ENCODE assay signal across 8 mouse cellular contexts in genomic region chr8:4868761-4869160, GRCm38 (mm10).
A peak's percentile ranks its signal among the peaks of the same experiment; 100 is the strongest.
DNase-seq lines count a peak whose midpoint lies in the region; ATAC-seq and TF ChIP-seq lines count a peak whose summit lies in the region.
"Not testable (repeated sequence)": the region's sequence is repeated elsewhere in the genome, so short reads cannot be mapped to it uniquely, and the experiment has no call there.

No protein-coding gene starts in this region.

- TF ChIP-seq CTCF in CH12.LX (conservative IDR thresholded peaks at IDR 0.05 in 1 of 2, IDR thresholded peaks at IDR 0.05 in 1 of 2; ENCODE audit: low read depth in 2 of 2, low read length in 2 of 2), result peak in 1 of 2 experiments; percentile 62; a peak in 2 of 4 replicates
- peak; percentile 78 for TF ChIP-seq CTCF in hindbrain, postnatal 0 days (IDR thresholded peaks at IDR 0.05; ENCODE audit: low read depth)

- WGBS in forebrain, embryonic 12.5 days, result 78% methylated on average over 7 of the region's 7 CpGs
- WGBS in hindbrain, postnatal 0 days, result 79% methylated on average over 7 of the region's 7 CpGs

- not testable (repeated sequence) for H3K9ac ChIP-seq in CH12.LX (ENCODE audit: insufficient read depth, low read depth); forebrain, embryonic 12.5 days; hindbrain, postnatal 0 days (replicated peaks; ENCODE audit: low read length)

- not testable (repeated sequence) for H3K4me3 ChIP-seq in CH12.LX (replicated peaks in 1 of 3; ENCODE audit: low read depth in 2 of 3, low read length in 2 of 3, poor library complexity in 1 of 3); forebrain, embryonic 12.5 days (replicated peaks); hindbrain, postnatal 0 days (ENCODE audit: low read length)

- in situ Hi-C loops in CH12.LX (cut with MboI; ENCODE audit: low pct_ligation_motif_present, low pct_unique_long_range_greater_than_20kb, low sequenced_read_pairs), result not testable (repeated sequence)

- H3K4me2 ChIP-seq in CH12.LX (ENCODE audit: insufficient read depth, low read depth, poor library complexity, severe bottlenecking); forebrain, embryonic 12.5 days; hindbrain, postnatal 0 days (ENCODE audit: low read depth, low read length): not testable (repeated sequence)

- H3K27me3 ChIP-seq in CH12.LX (replicated peaks); forebrain, embryonic 12.5 days; hindbrain, postnatal 0 days (ENCODE audit: insufficient read depth, low read length): not testable (repeated sequence)

- intact Hi-C loops in left cerebral cortex, postnatal 14 days (cut with DNase I), result not testable (repeated sequence)

- H3K9me3 ChIP-seq in CH12.LX (replicated peaks; ENCODE audit: low read length); forebrain, embryonic 12.5 days; hindbrain, postnatal 0 days (ENCODE audit: low read length): not testable (repeated sequence)

- TF ChIP-seq RAD21 in CH12.LX (IDR thresholded peaks at IDR 0.05; ENCODE audit: low read depth, low read length), result peak; percentile 70

- not testable (repeated sequence) for H3K27ac ChIP-seq in CH12.LX (ENCODE audit: insufficient read depth, low read depth); forebrain, embryonic 12.5 days; hindbrain, postnatal 0 days

- H3K79me2 ChIP-seq in CH12.LX (replicated peaks; ENCODE audit: control insufficient read depth, extremely low read depth, insufficient read depth, poor library complexity, severe bottlenecking), result not testable (repeated sequence)

- not testable (repeated sequence) for TF ChIP-seq POLR2A in CH12.LX (IDR thresholded peaks at IDR 0.05; ENCODE audit: low read depth, low read length)

- H3K4me1 ChIP-seq in CH12.LX (ENCODE audit: control insufficient read depth in 1 of 2, insufficient read depth in 2 of 2); forebrain, embryonic 12.5 days; hindbrain, postnatal 0 days (ENCODE audit: insufficient read depth, low read length): not testable (repeated sequence)

- DNase-seq in CH12.LX (ENCODE audit: extremely low read depth), result peak; percentile 46
- peak; percentile 63 for DNase-seq in brain, embryonic 18.5 days (ENCODE audit: low read depth, low spot score)
- peak; percentile 86 for DNase-seq in hindbrain, postnatal 0 days (ENCODE audit: low spot score)
- peak; percentile 58 to 61 for DNase-seq in kidney, postnatal 36 days
- peak; percentile 62 to 75 for DNase-seq in left cerebral cortex, postnatal 14 days (ENCODE audit: low spot score in 2 of 2)
- DNase-seq in retina, postnatal 1 day, result peak; percentile 84

- H3K36me3 ChIP-seq in CH12.LX (replicated peaks in 1 of 2; ENCODE audit: control insufficient read depth in 1 of 2, insufficient read depth in 1 of 2, low read length in 1 of 2); forebrain, embryonic 12.5 days (replicated peaks); hindbrain, postnatal 0 days (ENCODE audit: insufficient read depth, low read length): not testable (repeated sequence)

- dilution Hi-C loops in CH12.LX (cut with MboI; ENCODE audit: extremely low pct_ligation_motif_present, extremely low pct_unique_long_range_greater_than_20kb, low sequenced_read_pairs), result not testable (repeated sequence)

- TF ChIP-seq EP300 in CH12.LX (IDR thresholded peaks at IDR 0.05; ENCODE audit: low read length), result not testable (repeated sequence)

- ATAC-seq in forebrain, embryonic 12.5 days (ENCODE audit: low FRiP score), result peak; percentile 95
- ATAC-seq in hindbrain, postnatal 0 days, result peak; percentile 82
- 0 out of 2 replicates have a peak, but pooled peaks have one; percentile 42 for ATAC-seq in megakaryocyte progenitor cell, adult 5-6 weeks (replicated peaks; ENCODE audit: poor library complexity)

Comparison
In these comparisons a context has a peak if more than half of its experiments do, and no peak if none do; other contexts are left out.
1. ATAC-seq: peak in every context shown above with its lines; median percentile 95 in forebrain, embryonic 12.5 days; 82 in hindbrain, postnatal 0 days; 42 in megakaryocyte progenitor cell, adult 5-6 weeks.